Mouse (Mus musculus) midbrain, postnatal 0 days (tissue): ENCODE results near the gene Megf11. TPM values are rescaled to one million over a fixed set of nuclear protein-coding genes. Genes with fewer than 3 reads are reported as not detected.
A peak's percentile ranks its signal among the peaks of the same experiment; 100 is the strongest.

Experiments
- ATAC-seq: fragments of 200-750 bp; cut with Nextera tagmentation; 2 replicates; pipeline ENCODE4 v1.8.0; 2017; ENCODE audit warnings: moderate number of reproducible peaks, mild to moderate bottlenecking, moderate TSS enrichment, moderate library complexity; ENCODE audit not compliant: low FRiP score
- DNase-seq: peaks from one replicate; pipeline ENCODE4 v3.0.0-alpha.2; 2015; ENCODE audit warnings: low spot score
- H3K27ac ChIP-seq: fragments of 300-500 bp; sonication (generic); 2 replicates; pipeline ENCODE4 v1.5.1; 2014; ENCODE audit warnings: low read depth, mild to moderate bottlenecking, low read length, mixed read lengths
- H3K27me3 ChIP-seq: fragments of 300-500 bp; sonication (generic); 2 replicates; pipeline ENCODE4 v1.6.1; 2014; ENCODE audit warnings: low read length, control low read depth, mixed read lengths; ENCODE audit not compliant: insufficient read depth
- H3K36me3 ChIP-seq: fragments of 300-500 bp; sonication (generic); 2 replicates; pipeline ENCODE4 v1.6.1; 2014; ENCODE audit warnings: low read length, control low read depth, mixed read lengths; ENCODE audit not compliant: insufficient read depth
- H3K4me1 ChIP-seq: fragments of 300-500 bp; sonication (generic); 2 replicates; pipeline ENCODE4 v1.6.1; 2014; ENCODE audit warnings: mild to moderate bottlenecking, control low read depth, antibody characterized with exemption, low read length, mixed read lengths; ENCODE audit not compliant: insufficient read depth
- H3K4me2 ChIP-seq: fragments of 300-500 bp; sonication (generic); 2 replicates; pipeline ENCODE4 v1.6.1; 2014; ENCODE audit warnings: low read depth, mild to moderate bottlenecking, low read length, mixed read lengths; ENCODE audit not compliant: poor library complexity, severe bottlenecking
- H3K4me3 ChIP-seq: fragments of 300-500 bp; sonication (generic); 2 replicates; pipeline ENCODE4 v1.5.1; 2014; ENCODE audit warnings: low read depth, mild to moderate bottlenecking, low read length, moderate library complexity
- H3K9ac ChIP-seq: fragments of 300-500 bp; sonication (generic); replicated peaks from 2 replicates; pipeline ENCODE4 v1.6.1; 2014; ENCODE audit warnings: mild to moderate bottlenecking, low read length, moderate library complexity, mixed read lengths; ENCODE audit not compliant: poor library complexity, severe bottlenecking
- H3K9me3 ChIP-seq: fragments of 300-500 bp; sonication (generic); 2 replicates; pipeline ENCODE4 v1.6.1; 2016; ENCODE audit warnings: low read length, control low read depth
- CTCF ChIP-seq: IDR thresholded peaks from 2 replicates; pipeline ENCODE4 v1.5.1; 2016; ENCODE audit warnings: antibody characterized with exemption, mild to moderate bottlenecking
- WGBS: fragments of 180-500 bp; shearing (Covaris S2); extraction: QIAGEN DNeasy Blood & Tissue Kit; methylation state at CpG from one replicate; pipeline ENCODE4 v1.1.7; 2014; 5-methylcytosine and 5-hydroxymethylcytosine counted together
- polyA plus RNA-seq: library from polyadenylated mRNA; unstranded; fragments of >200 nt; fragmentation: Nextera tagmentation; extraction: Ambion mirVana; gene quantifications from 2 replicates; pipeline ENCODE4 v1.2.1, GENCODE M21; 2015
- total RNA-seq: library from RNA; depleted of rRNA; stranded (reverse); fragments of >200 nt; gene quantifications from 2 replicates; pipeline ENCODE4 v1.2.3, GENCODE M21; 2014

Gene Megf11
- total and polyA plus RNA-seq, 2 experiments from 2014 or later = 17.7 to 41.8 TPM

- Histone ChIP-seq H3K4me2 (no peak overlapping the region), H3K36me3 (no peaks in the 10 kb centered on the region), H3K27me3 (no peaks in the 10 kb centered on the region), H3K27ac (no peak overlapping the region), H3K9ac (no peak overlapping the region), H3K9me3 (no peaks in the 10 kb centered on the region), H3K4me1 (0 out of 2 replicates have a peak, but pooled peaks cover 5% of the 10 kb centered on the region), H3K4me3 (no peak overlapping the region)
- DNase-seq (no peak), ATAC-seq (no peak)
- no peak for TF ChIP-seq CTCF
- 72% methylated on average over 4 of the region's 4 CpGs for WGBS
Observed at GRCm38 (mm10) chr9:64487377-64487776, 102.0 kb downstream of the Megf11 start.

GRCm38 (mm10) chr9:64494647-64495046 lies 109.2 kb downstream of the Megf11 start:
- 75% methylated on average over 6 of the region's 6 CpGs for WGBS
- peak; percentile 49 for DNase-seq

GRCm38 (mm10) chr9:64498929-64499328 lies 113.5 kb downstream of the Megf11 start:
- DNase-seq = peak; percentile 87
- 41% methylated on average over 5 of the region's 5 CpGs for WGBS

More at GRCm38 (mm10) chr9:64494647-64495046, 109.2 kb downstream of the Megf11 start:
- 0 out of 2 replicates have a peak, but pooled peaks cover 7% of the 10 kb centered on the region for H3K4me1 ChIP-seq
- no peak overlapping the region for H3K4me2 ChIP-seq
- no peaks in the 10 kb centered on the region for H3K9me3 ChIP-seq
- peak; percentile 52 for TF ChIP-seq CTCF
- no peak overlapping the region for H3K4me3 ChIP-seq
- no peaks in the 10 kb centered on the region for H3K27me3 ChIP-seq
- H3K27ac ChIP-seq = no peak overlapping the region
- ATAC-seq = no peak
- H3K9ac ChIP-seq = 0 out of 2 replicates have a peak overlapping the region, but pooled peaks have one; percentile 13
- no peaks in the 10 kb centered on the region for H3K36me3 ChIP-seq

GRCm38 (mm10) chr9:64501211-64501610 lies 115.8 kb downstream of the Megf11 start:
- ATAC-seq (no peak), DNase-seq (no peak)
- no peak for TF ChIP-seq CTCF
- Histone ChIP-seq H3K4me2 (no peak overlapping the region), H3K9ac (no peak overlapping the region), H3K27ac (no peak overlapping the region), H3K9me3 (no peaks in the 10 kb centered on the region), H3K36me3 (no peaks in the 10 kb centered on the region), H3K27me3 (no peaks in the 10 kb centered on the region), H3K4me1 (0 out of 2 replicates have a peak, but pooled peaks cover 3% of the 10 kb centered on the region), H3K4me3 (no peak overlapping the region)
- 97% methylated on average over 8 of the region's 8 CpGs for WGBS

More at GRCm38 (mm10) chr9:64498929-64499328, 113.5 kb downstream of the Megf11 start:
- H3K4me3 ChIP-seq = no peak overlapping the region
- H3K4me2 ChIP-seq = no peak overlapping the region
- 0 out of 2 replicates have a peak, but pooled peaks cover 3% of the 10 kb centered on the region for H3K4me1 ChIP-seq
- no peaks in the 10 kb centered on the region for H3K27me3 ChIP-seq
- H3K27ac ChIP-seq = no peak overlapping the region
- no peaks in the 10 kb centered on the region for H3K9me3 ChIP-seq
- no peaks in the 10 kb centered on the region for H3K36me3 ChIP-seq
- no peak for ATAC-seq
- no peak for TF ChIP-seq CTCF
- H3K9ac ChIP-seq = no peak overlapping the region

- no peak for DNase-seq
Observed at GRCm38 (mm10) chr9:64503996-64504395, 118.6 kb downstream of the Megf11 start.

GRCm38 (mm10) chr9:64504456-64504855 lies 119.0 kb downstream of the Megf11 start:
- WGBS = 83% methylated on average over 3 of the region's 3 CpGs
- no peak for DNase-seq
- H3K27ac ChIP-seq = no peak overlapping the region
- H3K4me1 ChIP-seq = no peaks in the 10 kb centered on the region
- no peak for TF ChIP-seq CTCF
- H3K27me3 ChIP-seq = no peaks in the 10 kb centered on the region
- H3K9me3 ChIP-seq = no peaks in the 10 kb centered on the region
- H3K4me3 ChIP-seq = no peak overlapping the region
- no peak for ATAC-seq
- H3K4me2 ChIP-seq = no peak overlapping the region
- no peaks in the 10 kb centered on the region for H3K36me3 ChIP-seq
- H3K9ac ChIP-seq = no peak overlapping the region

More at GRCm38 (mm10) chr9:64503996-64504395, 118.6 kb downstream of the Megf11 start:
- Histone ChIP-seq H3K4me3 (no peak overlapping the region), H3K36me3 (no peaks in the 10 kb centered on the region), H3K27me3 (no peaks in the 10 kb centered on the region), H3K4me1 (no peaks in the 10 kb centered on the region), H3K9me3 (no peaks in the 10 kb centered on the region), H3K9ac (no peak overlapping the region), H3K4me2 (no peak overlapping the region), H3K27ac (no peak overlapping the region)
- ATAC-seq = no peak
- no peak for TF ChIP-seq CTCF
- 73% methylated on average over 1 of the region's 1 CpGs for WGBS
